Mouse (Mus musculus) mature B cell (primary cell): Measurements from ENCODE around the gene Mapk8ip3.
"Not testable (repeated sequence)": the region's sequence is repeated elsewhere in the genome, so short reads cannot be mapped to it uniquely, and the experiment has no call there.

Experiments used
- in situ Hi-C: fragments of 300-500 bp; cut with MboI; formaldehyde crosslinking; loops from 2 replicates; pipeline ENCODE4 v1.14.3; 2019

The Mapk8ip3 gene

DNA sequence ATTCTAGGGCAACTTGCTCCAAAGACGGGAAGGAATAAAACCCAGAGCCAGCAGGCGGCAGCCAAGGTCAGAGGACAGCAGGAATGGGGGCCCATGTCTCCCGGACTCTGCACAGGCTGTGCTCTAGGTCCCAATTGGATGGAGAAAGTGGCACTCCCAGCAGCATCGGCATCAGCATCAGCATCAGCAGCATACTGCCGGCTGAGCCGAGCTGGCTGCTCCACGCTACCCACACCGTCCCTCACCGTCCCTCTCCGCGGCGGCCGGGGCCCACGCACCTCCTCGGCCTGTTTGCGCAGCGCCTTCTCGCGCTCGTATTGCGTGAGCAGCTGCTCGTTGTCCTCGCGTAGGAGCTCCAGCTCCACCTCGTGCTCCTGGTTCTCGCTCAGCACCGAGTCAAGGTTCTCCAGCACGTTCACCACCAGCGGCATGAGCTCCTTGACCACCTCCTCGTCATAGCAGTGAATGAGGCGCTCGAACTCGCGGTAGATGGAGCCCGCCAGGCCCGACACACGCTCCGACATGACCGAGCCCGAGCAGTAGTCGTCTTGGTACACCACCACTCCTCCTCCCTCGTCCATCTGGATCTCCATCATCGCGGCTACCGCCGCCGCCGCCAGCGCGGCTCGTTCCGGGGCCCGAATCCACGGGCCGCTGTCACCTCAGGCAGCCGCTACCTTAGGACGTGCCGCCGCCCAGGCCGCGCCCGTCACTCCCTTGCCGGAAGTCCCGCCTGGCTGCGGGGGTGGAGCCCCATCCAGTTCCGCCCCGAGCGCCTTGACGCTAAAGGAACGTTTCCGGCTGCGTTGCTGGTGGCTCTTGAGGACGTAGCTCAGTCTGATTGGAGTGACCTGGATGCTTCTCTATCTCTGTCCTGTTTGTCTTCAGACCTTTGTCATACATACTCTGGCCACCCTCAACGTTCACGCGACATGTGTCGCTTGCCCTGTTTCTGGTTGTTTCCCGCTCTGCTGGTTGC lies at the start of gene Mapk8ip3:
Gene Mapk8ip3 (minus strand): TSS at position 719 of the 979 bp plus-strand sequence.
- in situ Hi-C loops = no loop called here

DNA sequence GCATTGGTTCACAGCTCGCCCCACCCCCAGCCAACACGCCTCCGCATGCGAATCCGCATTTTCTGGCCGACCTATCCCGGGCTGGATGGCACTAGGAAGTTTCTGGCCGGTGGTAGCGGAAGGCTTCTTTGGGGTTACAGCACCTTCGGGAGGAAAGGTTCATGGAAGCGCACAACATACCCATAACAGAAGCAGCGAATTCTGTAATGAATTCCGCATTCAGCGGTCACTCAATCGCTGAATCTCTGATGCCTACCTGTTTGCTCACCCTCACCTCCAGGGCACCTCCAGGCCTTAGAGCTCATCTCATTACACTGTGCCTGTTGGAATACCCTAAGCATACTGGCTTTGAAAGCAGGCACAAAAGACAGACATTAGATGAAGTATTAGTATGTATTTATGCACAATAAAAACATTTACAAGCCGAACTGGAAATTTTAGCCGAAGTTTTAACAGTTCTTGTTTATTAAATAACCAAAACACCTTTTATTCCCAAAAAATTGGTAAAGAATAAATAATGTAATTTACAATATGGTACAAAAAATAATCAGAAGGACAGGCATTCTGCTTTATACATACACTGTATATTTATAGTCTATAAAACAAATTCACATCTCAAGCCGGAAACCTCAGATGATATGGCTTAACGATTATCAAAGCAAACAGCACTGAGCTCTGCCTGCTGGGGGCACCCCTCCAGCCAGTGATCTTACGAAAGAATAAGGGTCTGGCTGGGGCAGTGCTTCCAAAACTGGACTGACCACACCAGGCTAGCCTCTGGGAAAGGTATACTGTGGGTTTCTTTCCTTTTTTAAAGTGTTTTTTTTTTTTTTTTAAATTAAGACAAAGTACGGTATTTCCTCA lies 24.3 kb upstream of the Mapk8ip3 start:
- in situ Hi-C loops = no loop called here

GRCm38 (mm10) chr17:24960135-24960851 lies 23.5 kb upstream of the Mapk8ip3 start, which contains the start of gene Jpt2:
Gene Jpt2 (minus strand): TSS chr17:24960689.
- in situ Hi-C loops = no loop called here

DNA sequence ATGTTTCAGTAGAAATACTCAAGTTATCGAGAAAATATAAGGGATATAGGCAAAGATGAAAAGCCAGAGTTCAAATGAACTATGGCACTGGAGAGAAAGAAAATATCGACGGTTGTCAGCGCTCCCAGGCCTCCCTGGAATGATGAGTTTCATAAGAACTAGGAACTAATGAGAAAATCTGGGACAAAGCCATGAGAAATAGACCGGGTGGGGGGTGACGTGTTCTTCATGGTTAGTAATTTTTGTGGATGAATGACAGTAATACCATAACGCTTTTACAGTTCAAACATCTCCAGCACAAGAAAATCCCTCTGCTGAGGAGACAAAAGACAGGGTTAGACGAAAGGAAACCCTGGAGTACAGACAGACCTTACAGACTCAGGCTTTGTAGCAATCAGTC lies 22.6 kb upstream of the Mapk8ip3 start:
- in situ Hi-C loops = no loop called here

DNA sequence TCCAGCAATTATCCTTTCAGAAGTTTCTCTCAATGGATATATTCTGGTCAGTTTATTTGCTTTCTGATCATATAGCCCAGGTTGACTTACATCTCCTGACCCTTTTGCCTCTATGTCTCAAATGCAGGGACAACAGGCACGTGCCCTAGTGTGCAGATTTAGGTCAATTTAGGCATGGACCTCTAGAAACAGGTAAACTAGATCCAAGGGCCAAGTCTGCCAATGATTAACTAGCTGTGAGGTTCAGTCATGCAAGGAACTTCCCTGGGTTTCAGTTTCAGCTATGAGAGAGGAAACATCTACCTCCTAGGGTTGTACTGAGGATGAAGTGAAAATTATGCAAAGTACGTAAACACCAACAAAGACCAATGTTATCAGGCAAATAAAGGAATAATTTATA lies 16.5 kb upstream of the Mapk8ip3 start:
- in situ Hi-C loops = no loop called here

GRCm38 (mm10) chr17:24950671-24951070 lies 13.9 kb upstream of the Mapk8ip3 start:
- in situ Hi-C loops = no loop called here

DNA sequence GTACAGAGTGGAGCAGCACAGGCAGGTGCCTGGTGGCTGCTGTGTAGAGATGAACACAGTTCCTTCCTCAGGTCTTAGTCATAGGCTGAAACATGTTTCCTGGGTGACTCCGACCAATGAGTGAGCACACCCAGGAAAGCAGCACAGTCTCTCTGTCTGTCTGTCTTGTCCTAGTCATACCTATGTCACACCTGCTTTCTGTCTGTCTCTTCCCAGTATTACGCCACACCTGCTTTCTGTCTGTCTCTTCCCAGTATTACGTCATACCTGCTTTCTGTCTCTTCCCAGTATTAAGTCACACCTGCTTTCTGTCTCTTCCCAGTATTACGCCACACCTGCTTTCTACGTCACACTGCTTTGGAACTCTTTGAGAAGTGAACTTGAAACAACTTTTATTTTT lies 11.4 kb upstream of the Mapk8ip3 start:
- in situ Hi-C loops = no loop called here

DNA sequence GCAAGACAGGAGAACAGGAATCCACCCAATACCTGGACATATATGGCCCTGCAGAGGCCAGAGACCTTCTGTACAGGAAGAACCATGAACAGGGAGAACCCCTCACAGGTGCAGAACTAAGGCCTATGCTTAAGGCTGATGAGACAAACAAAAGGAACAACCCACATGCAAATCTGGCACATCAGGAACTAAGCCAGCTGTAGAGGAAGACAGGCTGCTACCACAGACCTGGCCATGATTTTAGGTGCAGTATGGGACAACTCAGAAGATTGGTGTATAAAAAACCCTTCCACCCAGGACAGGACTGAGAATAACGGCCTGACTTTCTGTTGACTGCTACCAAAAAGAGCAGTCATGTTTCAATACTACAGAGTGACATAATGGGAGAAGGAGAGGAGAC lies 6.8 kb upstream of the Mapk8ip3 start:
- in situ Hi-C loops = not testable (repeated sequence)

- in situ Hi-C loops = no loop called here
These were observed 6.3 kb upstream of the Mapk8ip3 start for GRCm38 (mm10) chr17:24943036-24943435.

DNA sequence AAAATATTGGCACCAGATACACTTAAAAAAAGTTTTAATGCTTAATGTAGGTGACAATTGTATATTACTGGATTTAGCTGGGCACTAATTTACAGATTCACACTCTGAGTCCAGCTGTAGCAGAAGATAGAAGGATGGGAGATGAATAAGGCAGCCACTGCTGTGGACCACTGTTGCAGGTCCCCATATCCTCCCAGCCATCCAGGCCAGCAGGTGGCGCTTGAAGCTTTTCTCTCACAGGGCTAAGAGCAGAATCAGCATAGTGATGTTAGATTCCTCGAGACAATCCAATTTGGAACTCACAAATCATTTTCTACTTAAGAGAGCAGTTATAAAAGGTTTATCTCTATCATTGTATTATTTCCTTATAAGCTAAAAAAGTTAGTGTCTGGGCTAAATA lies 5.7 kb upstream of the Mapk8ip3 start:
- in situ Hi-C loops = not testable (repeated sequence)

GRCm38 (mm10) chr17:24937266-24937665 lies 489 bp upstream of the Mapk8ip3 start:
- in situ Hi-C loops = no loop called here

GRCm38 (mm10) chr17:24935666-24936065 lies 1.1 kb downstream of the Mapk8ip3 start:
- in situ Hi-C loops = no loop called here

DNA sequence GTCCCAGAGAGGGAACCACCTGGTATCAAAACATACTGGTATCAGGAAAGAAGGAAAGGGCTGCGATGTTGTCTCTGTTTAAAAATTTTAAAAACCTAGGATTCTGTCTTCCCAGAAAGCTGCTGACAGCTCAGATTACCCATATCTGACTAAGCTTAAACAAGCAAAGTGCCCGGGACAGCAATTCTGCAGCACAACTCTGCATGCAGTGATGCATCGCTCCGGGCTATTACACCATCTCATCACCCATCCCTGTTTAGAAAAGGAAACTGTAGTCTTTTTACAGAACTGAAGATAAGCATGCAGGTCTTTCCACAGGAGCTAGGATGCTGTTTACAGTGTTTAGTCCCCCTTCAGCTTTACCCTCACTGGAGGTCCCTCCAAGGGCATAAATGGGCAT lies 1.9 kb downstream of the Mapk8ip3 start:
- in situ Hi-C loops = no loop called here

GRCm38 (mm10) chr17:24933163-24933562 lies 3.6 kb downstream of the Mapk8ip3 start:
- in situ Hi-C loops = no loop called here

DNA sequence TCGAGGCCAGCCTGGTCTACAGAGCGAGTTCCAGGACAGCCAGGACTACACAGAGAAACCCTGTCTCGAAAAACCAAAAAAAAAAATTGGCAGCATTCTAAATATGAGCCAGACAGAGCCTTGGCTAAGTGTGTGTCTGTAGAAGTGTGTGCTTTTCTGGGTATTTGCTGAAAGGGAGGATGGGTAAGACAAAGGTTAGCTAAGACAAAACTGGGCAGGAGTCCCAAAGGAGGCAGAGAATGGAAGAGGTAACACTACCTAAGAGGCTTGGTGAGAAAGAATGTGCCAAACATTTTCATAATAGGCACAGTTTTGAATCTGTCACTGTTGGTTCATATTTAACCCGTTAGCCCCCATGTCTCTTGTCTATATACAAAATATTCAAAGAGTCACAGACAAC lies 4.3 kb downstream of the Mapk8ip3 start:
- in situ Hi-C loops = no loop called here

DNA sequence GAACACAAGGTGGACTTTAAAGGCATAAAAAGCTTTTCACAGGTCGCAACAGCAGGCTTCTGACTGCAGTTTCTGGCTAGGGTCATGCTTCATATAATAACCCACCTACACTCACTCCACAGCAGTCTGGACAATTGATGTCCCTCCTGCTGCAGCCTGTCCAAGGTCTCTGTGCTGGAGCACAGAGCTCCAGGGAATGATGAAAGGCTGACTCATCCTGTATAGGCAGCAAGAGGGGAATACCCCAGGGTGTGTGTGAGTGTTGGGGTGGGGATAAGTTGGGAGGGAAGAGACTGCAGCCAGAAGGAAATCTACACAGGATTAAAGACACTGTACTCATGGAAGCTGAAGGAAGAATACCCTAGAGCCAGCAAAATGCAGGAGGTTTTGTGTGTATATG lies 7.3 kb downstream of the Mapk8ip3 start:
- in situ Hi-C loops = no loop called here

DNA sequence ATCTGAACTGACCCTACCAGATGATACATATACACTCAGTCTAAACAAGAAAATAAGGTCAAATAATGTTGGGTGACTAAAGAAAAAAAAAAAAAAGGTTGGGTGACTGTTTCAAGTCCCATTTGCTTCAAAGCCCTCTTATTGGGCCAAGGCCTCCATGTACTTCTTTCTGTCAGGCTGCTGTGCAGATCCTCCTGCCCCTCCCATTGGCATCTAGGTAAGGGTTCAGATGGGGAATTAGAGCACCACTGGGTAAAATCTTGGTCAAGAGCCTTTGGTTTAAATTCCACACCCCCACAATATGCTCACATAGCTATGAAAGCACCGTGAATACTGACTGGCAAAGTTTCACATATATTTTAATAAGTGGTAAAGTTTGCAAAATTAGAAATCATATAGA lies 13.5 kb downstream of the Mapk8ip3 start:
- in situ Hi-C loops = no loop called here

- in situ Hi-C loops = no loop called here
These were observed 22.8 kb downstream of the Mapk8ip3 start for GRCm38 (mm10) chr17:24913984-24914383.

GRCm38 (mm10) chr17:24907591-24907990 lies 29.2 kb downstream of the Mapk8ip3 start:
- in situ Hi-C loops = no loop called here

DNA sequence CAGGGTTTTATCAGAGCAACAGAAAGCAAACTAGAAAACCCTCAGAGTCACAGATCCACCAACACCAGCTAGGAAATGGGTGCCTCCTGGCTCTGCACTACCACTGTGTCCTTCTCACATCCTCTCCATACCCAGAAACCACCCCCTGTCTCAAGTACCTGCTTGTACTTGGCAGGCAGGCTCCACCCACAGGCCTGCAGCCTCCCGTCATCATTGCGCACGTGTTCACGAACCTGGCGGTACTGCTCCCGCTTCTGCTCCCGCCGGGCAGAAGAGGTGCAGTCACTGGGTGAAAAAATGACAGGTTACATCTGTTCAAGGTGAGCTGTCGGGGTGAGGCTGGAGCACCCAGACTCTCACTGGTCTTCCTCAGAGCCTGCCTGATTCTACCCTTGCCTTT lies 33.0 kb downstream of the Mapk8ip3 start:
- in situ Hi-C loops = no loop called here

DNA sequence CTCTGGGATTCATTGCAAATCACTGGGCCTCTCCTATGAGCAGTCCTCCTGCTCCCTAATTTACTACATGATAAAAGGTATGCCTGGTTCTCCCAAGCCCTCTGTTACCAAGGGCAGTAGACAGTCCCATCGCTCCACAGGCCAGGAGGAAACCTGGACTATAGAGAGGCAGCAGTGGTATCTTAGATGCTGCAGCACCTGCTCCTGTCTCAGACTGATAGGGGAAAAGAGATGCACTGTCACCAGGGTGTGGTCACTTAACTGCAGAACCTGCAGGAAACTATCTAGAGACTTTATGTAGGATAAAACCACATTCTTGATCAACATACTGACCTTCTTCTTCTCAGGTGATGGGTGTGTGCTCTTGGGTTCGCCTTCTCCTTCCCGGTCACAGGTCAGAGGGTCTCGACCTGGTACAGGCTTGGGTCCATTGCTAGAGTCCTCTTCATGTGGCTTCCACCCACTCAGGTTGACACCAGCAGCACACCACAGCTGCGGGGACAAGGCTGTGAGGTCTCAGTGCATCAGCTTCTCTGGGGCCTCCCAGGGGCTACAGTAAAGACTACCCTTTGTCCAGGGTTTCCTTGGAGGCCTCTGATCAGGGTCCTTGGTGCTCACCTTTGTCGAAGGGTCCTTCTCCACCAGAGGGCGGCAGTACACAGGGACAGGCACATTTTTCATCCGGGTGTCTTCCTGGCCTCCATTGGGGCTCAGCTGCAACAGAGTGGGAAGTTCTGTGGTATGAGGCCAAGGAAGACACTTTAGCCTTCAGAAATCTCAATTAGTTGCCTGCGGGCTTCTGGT lies 33.9 kb downstream of the Mapk8ip3 start:
- in situ Hi-C loops = no loop called here
